Mouse (Mus musculus) kidney, postnatal 25 days (tissue): ENCODE results near the gene Armc12.
A peak's percentile ranks its signal among the peaks of the same experiment; 100 is the strongest.

Experiments
- DNase-seq, 2 experiments: peaks; one replicate each; pipeline ENCODE4 v3.0.0; 2021; ENCODE audit warnings: mixed read lengths in 2 of 2

The Armc12 gene

DNA sequence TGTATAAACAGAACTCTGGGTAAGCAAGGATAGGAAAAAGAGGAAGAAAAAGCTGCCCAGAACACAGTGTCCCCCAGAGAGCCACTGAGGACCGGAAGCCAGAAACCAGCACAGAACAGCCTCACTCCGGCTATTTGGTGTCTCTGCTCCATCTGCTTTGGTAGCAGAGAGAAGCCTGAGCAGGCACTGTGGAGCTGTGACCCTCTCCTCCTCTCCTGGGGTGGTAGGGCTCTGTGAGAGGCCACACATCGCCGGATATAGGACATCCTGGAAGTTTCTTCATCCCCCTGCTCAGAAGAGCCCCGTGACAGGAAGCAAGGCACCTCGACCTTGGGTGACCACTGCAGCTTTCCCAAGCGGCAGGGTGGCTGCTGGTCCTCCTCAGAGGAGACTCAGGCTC lies 16.8 kb upstream of the Armc12 start:
- peak; percentile 23 to 73 for DNase-seq

DNA sequence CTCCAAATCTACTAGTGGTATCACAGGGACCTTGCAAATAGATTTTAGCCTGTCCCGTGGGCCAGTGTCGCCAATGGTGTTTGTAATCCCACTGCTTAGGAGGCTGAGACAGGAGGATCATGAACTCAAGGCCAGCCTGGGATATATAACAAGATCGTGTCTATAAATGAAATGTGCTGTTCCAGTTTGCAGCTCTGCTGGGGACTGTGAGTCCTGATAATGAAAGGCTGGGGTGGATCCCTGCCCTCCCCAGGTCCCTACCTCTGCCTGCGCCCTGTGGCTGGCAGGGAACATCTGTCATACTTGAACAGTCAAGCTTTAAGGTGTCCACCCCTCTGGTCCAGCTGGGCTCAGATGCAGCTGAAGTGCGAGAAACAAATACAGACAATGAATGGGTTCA lies 16.1 kb upstream of the Armc12 start:
- DNase-seq = no peak

DNA sequence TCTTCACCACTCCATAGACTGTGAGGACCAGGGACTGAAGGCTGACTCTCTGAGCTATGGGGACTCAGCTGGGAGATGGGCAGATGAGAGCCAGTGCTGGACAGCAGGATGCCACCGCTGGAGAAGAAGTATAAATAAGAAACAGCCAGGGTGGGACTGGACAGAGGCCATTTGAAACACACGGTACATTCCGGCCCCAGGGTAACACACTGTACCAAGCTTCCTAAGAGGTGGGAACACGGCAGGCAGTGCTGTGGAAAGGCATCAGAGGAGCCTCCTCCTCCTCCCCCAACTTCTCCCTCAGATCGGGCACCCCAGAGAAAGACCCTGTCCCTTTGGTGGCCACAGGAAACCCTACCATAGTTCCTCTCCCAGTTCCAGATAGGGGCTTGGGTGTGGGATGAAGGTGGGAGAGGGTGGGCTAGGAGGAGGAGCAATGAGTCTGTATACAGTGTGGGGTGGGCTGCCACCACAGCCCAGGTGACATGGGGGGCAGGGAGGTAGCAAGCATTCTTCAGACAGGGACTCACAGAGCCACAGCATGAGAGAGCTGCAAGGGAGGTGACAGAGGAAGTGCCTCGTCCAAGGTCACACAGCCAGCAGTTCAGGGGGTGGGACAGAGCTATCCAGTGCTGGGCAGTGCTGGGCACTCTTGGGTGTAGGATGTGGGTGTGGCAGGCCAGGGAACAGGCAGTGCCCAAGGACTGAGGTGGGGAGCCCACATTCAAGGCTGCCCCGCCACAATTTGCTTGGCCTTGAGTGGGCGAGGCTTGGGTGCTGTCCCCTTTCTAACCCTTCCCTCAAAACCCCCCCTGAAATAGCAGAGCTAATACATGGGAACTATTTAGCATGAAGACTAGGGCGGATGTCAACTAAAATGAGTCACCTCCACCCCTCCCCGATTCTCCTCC lies 14.9 kb upstream of the Armc12 start:
- DNase-seq = peak; percentile 52 to 93

- DNase-seq = no peak
Measured at GRCm38 (mm10) chr17:28516881-28517280, 13.7 kb upstream of the Armc12 start.

GRCm38 (mm10) chr17:28517441-28517955 lies 13.1 kb upstream of the Armc12 start, which contains the start of gene Fkbp5:
Fkbp5 (minus strand) TSS chr17:28517527.
- peak; percentile 82 to 92 for DNase-seq

DNA sequence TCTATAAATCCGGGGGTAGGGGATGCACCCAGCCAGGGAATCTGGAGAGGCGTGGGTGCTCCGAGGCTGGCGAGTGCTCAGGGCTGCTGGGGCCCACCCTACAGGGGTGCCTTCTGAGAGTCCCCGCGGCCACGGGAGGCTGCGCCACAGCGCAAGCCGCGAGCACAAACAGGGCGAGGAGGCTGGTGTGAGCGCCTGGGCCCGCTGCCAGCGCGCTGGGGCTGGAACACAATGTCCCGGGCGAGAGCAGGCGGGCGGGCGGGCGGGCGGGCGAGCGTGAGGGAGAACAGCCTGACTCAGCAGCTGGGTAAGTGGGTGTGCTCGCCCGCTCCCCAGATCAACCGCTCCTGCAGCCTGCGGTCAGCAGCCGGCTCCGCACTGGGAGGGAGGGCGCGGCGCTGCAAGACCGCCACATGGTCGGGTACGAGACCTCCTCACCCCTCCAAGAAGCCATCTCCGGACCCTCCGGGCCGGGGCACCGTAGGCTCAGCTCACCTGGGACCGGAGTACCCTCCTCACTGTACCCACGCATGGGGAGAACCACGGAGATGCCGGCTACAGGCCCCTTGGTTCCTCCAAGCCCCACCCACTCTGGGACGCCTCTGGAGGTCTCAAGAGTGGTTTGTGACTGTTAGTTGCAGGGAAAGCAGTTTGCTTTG lies 12.5 kb upstream of the Armc12 start:
- DNase-seq = peak; percentile 95 to 98

DNA sequence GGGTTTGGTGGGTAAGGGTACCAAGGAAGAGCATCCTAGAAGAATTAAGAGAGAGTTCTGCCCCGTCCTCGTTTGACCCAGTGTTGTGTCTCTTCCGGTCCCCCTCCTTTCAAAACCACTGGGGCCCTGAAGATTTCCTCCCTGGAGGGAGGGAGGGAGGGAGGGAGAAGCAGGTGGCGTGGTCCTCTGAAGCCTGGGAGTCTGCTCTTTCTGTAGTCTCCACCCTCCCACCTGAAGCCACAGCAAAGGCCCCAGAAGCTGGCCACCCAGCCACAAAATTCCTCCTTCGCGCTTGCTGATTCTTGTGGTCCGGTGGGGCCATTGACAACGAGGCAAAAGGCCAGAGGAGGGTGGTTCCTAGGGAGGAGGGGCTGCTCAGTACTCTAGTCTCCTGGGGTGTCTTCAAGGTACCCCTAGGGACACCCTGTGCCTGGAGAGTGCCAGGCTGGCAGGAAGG lies 12.0 kb upstream of the Armc12 start:
- DNase-seq = peak; percentile 32 to 89

GRCm38 (mm10) chr17:28519827-28520226 lies 10.8 kb upstream of the Armc12 start:
- DNase-seq = no peak

DNA sequence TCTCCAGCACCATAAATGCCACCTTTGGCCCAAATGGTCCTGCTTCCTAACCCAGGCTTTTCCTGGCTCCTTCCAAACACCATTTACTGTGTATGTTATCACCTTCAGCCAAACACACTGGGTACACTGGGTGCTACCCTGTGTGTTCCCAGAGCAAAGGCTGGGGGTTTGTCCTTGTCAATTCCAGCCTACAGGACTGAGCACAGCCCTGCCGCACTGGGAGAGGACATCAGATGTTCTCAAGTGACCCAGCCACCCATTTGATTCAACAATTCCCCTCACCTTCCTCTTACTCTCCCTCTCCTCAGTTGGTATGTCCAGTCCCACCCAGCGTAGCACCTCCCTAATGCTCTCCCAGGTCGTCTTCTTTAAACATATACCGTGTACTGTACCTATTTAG lies 10.0 kb upstream of the Armc12 start:
- DNase-seq = no peak

DNA sequence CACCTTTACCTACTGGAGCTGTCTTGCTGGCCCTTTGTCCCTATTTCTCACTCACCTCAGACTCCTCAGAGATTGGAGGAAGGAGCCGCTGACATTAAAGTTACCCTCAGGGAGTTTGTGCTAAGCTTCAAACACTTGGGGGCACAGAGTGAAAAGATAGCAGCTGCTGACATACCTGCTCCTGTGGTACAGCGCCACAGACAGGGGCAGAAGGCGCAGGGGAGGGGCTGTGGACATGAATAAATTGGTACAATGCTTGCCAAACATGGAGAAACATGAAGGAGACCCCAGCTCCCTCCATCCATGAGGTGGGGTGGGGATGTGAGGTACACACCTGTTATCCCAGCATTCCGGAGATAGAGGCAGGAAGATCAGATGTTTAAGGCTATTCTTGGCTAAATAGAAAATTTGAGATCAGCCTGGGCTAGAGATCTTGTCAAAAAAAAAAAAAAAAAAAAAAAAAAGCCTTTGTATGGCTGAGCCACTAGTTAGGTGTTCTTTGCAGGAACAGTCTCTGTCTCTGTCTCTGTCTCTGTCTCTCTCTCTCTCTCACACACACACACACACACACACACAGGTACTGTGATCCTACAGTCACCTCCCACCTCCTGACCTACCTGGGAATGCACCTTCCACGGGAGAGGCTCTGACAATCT lies 9.4 kb upstream of the Armc12 start:
- DNase-seq = no peak

- DNase-seq = no peak
Measured at GRCm38 (mm10) chr17:28521920-28522319, 8.7 kb upstream of the Armc12 start.

GRCm38 (mm10) chr17:28522623-28523354 lies 7.8 kb upstream of the Armc12 start:
- peak; percentile 97 to 98 for DNase-seq

DNA sequence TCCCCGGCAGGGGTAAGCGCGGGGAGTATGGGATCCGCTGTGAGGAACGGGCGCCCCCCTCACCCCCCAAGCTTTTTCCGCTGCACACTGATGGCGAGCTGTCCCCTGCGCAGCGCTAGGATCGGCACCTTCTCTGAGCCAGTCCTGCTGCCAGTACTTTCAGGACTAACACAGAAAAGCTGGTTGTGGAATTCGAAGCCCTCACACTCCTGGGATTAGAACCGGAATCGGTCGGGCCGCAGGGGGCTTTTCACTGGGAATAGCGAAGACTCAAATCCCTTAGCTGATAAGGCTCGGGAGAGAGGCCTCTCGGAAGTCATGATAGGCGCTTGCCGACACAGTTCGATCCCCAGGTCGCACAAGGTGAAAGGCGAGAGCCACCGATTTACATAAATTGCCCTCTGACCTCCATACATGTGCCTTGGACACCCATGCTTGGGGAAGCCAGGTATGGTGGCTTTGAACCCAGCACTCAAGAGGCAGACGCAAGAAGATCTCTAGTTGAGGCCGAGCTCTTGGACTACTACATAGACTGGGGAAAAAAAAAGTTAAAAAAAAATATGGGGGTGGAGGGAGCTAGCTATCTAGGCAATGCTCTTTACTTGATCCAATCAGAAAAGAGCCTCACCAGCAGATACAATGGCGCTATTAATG lies 7.1 kb upstream of the Armc12 start:
- peak in 1 of 2 experiments; percentile 54 for DNase-seq

- no peak for DNase-seq
Measured at GRCm38 (mm10) chr17:28524009-28524695, 6.5 kb upstream of the Armc12 start.

DNA sequence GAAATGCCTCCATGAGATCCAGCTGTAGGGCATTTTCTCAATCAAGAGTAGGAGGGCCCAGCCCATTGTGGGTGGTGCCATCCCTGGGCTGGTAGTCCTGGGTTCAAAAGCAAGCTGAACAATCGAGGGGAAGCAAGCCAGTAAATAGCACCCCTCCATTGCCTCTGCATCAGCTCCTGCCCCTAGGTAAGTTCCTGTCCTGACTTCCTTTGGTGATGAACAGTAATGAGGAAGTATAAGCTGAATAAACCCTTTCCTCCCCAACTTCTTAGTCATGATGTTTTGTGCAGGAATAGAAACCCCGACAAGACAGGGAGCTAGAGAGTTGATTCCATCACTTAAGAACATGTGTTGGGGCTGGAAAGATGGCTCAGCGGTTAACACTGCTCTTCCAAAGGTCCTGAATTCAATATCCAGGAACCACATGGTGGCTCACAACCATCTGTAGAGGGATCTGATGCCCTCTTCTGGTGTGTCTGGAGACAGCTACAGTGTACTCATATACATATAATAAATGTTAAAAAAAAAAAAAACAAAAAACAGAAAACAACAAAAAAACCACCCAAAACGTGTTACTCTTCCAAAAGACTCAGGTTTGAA lies 5.7 kb upstream of the Armc12 start:
- DNase-seq = no peak

DNA sequence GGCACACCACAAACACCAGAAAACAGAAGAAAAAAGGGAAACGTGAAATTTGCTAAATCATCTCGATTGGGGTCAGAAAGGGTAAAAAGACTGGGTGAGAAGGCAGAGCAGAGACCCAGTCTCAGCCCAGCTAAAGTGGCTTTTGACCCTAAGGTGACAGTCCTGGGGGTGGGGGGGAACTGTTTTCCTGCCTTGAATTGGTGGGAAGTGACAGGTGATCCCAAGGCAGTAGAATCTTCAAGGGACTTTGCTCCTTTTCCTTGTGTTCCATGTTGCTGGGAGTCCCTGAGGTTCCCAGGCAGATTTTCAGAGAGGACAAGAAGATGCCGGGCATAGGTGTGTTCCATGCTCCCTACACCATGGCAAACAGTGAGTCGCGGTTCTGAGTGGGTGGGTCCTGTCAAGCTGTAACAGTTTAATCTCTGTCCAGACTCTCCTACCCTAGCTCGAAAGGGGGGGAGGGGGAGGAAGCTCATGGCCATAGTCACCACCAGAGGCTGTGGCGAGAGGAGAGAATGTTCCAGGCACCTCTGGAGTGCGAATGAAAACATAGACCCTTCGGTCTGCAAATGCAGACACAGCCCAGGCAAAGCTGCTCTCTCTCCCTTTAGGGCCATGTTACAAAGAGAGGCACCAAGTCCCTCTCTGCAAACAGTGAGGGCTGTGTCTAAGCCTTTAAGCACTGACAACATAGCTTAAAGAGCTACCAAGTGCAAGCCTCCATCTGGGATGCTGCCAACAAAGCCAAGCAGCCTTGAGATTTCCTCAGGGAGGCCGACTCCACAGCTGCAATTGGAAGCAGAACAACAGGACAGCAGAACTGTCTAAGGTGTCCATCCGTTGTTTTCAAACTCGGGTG lies 3.2 kb upstream of the Armc12 start:
- DNase-seq = peak in 1 of 2 experiments; percentile 77

- peak; percentile 84 to 89 for DNase-seq
Measured at GRCm38 (mm10) chr17:28528043-28528351, 2.6 kb upstream of the Armc12 start.

DNA sequence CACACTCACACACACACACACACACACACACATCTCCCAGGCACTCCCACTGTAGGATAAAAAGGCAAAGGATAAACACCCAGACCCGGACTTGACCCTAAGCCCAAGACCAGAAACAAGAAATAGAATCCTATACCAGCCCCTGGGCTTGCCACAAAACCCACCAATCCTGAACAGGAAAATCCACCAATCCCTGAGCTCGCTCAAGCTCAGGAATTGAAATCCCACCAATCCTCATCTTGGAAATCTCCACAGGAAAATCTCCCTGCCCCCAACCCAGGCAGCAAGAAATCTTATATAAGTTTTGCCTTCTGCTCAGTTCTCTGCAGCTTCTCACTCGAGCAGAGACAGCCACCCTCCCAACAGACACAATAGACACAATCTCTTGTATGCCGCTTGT lies 1.5 kb upstream of the Armc12 start:
- DNase-seq = no peak

GRCm38 (mm10) chr17:28531946-28532345 lies 1.3 kb downstream of the Armc12 start:
- no peak for DNase-seq

GRCm38 (mm10) chr17:28532557-28532956 lies 2.0 kb downstream of the Armc12 start:
- no peak for DNase-seq
